Mouse (Mus musculus): ENCODE results near the gene Trpm3.

Gene Trpm3

DNA sequence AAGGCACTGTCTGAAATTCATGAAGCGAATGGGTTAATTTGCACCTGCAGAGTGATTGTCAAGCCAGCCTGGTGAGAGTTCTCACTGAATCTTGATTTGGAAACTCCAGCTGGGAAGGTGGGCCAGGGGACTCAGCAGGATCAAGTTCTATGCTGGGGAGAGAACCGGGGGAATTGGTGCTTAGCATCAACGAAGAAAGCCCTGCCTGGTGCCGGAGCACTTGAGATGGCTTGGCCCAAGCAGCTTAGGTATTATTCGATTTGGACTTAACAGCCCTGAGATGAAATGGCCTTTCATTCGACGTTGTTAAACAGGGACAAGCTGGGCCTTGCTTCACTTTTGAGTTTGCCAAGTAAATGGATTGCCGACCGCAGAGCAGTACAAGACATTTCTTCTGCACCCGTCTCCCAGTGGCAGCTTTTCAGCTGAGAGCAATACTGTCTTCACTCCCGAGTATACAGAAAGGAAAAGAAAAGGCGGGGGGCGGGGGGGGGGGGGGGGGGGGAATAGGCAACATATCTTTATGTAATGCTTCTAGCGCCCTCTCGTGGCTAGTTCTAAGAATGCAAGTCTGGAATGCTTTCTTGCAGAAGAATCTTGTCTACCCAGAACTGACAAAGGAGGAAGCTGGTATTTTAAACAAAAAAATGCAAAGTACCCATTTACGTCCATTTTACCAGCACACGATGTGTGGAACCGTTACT, 165.3 kb downstream of the Trpm3 start:
- DNase-seq (ENCODE audit: low read depth, low spot score), result peak; percentile 78

DNA sequence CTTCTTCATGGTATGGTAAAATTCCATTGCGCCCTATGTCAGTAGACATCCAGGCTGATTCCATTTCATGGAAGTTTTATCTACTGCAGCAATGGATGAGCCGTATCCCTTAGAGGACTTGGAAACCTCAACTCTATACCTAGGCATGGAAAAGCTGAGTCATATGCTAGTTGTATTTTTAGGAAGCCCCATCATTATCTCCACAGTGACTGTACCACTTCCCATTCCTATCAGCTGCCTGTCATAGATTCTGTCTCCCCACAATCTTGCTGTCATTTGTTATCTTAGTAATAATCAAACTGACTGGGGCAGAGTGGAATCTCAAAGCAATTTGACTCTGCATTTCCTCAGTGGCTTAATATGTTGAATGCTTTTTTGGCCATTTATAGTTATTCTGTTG, 169.2 kb downstream of the Trpm3 start:
- DNase-seq (ENCODE audit: low read depth, low spot score), result no peak

DNA sequence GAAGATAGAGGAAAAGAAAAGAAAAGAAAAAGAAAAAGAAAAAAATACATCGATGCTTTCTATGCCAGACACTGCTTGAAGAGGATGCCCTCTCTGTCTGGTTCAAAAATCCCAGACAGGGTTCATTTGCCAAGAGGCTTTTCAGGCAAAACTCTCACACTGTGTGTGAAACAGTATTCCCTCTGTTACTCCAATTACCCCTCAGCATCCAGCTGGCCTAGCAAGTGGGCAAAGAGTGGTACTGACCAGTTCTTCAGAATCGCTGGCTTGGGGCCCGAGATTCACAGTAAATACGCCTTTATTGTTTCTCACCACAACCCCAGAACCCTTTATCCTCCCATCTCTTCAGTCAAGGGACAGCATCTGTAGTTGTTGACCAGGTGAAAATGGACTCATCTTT, 178.5 kb downstream of the Trpm3 start:
- DNase-seq (ENCODE audit: low read depth, low spot score), result no peak

DNA sequence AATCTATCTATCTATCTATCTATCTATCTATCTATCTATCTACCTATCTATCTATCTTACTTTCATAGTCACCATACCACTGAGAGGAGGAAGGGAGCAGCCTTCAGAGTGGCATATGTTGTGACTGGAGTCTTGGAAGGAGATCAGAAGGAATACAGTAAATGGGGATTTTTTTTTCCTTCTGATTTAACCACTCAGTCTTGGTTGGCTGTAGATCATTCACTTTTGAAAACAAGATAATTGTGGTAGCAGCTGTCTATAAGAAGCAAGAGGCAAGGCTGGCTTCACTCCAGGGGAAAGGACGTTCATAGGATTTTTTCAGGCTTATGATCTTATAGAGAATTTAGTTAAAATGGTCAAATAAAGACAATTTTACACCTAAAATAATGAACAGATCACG, 188.0 kb downstream of the Trpm3 start:
- DNase-seq (ENCODE audit: low read depth, low spot score), result no peak

DNA sequence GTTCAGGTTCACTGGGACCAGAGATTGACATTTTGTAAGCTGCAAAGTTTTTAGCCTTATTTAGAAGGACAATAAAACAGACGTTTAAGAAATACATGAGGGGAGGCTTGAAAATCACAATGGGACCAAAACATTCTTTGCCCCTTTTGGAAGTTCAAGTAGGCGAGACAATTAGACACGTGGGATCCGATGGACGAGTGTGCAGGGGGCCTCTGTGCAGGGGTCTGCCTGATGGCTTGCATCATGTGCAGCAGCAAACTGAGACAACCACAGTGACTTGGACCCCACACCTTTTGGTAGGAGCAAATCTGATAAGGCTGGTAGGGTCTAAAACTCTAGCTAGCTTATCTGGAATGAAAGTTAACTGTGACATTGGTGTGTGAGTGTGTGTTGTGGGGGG, 188.4 kb downstream of the Trpm3 start:
- no peak for DNase-seq (ENCODE audit: low read depth, low spot score)

DNA sequence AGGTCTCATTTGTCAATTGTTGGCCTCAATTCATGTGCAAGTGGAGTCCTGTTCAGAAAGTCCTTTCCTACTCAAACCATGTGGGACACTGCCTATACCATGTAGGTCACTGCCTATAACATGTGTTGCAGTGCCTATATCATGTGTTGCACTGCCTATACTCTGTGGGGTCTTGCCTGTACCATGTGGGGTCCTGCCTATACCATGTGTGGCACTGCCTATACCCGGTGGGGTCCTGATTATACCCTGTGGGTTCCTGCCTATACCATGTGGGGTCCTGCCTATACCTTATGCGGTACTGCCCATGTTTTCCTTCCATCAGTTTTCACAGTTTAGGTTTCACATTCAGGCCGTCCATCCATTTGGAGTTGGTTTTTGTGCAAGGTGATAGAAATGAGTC, 197.4 kb downstream of the Trpm3 start:
- no peak for DNase-seq (ENCODE audit: low read depth, low spot score)

DNA sequence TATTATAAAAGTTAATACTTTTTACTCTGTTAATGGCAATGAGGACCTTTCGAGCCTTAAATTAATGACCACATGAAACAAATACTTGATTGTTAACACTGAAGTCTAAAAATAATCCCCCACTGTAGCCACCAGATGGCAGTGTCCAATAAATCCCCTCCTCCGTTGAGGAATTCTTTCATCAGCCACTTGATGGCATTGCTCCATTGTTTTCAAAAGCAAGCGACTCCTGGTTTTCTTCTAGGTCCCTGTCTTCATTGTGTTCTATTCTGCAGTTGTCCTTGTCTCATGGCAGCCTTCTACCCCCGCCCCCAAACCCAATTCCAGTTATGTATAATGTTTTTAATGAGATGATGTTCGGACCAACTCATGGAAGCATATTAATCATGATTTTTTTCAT, 198.6 kb downstream of the Trpm3 start:
- peak; percentile 71 for DNase-seq (ENCODE audit: low read depth, low spot score)

DNA sequence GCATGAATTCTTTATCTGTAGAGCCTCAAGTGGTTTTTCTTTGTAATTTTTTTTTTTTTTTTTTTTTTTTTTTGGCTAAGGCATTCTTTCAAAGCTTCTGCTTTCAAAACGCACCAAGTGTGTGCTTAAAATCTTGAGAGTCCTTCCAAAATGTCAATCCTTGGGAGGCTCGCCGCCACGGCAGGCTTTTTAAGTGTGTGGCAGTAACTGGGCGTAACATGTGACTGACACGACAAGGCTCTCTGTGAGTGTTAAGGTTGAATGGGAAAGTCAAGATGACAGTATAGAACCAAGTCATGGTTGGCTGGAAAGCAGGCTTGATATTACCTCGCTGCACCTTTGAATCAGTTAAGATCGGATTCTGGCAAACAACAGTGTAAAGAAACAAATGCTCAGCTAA, 200.1 kb downstream of the Trpm3 start:
- DNase-seq (ENCODE audit: low read depth, low spot score), result no peak

DNA sequence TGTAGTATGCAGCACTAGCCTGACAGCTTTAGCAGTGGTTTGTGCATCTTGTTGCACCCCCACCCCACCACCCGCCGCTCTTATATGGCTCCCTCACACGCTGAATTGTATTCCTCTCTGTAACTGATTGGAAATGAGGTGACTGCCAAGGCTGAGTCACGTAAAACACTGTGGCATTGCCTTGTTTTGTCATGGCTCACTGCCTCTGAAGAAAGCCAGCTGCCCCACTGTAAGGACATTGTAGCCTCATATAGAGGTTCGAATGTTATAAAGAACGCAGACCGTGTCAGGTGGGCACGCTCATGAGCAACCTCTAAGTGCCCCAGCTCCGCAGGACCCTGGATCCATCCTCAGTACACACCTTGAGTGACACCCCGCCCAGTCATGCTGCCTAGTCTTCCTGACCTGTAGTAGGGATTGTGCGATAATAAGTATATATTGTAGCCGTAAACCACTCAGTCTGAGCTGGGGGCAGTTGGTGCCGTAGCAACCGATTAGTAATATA, 215.2 kb downstream of the Trpm3 start:
- DNase-seq (ENCODE audit: low read depth, low spot score), result no peak

DNA sequence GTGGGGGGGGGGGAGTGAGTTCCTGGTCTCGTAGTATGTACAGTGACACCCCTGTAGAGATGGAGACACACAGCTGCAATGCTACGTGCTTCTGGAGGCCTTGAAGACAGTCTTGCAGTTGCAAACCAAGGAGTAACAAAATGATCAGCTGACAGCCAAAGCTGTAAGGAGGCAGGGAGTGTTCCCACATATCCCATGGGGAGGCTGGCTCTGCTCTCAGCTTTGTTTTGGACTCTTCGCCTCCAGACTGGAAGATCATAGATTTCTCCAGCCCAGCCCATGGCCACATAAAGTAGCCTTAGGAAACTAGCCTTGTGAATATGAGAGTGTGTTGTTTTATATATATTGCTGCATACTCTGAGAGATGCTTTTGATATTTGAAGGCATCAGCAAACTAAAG, 248.0 kb downstream of the Trpm3 start:
- DNase-seq (ENCODE audit: low read depth, low spot score), result no peak

DNA sequence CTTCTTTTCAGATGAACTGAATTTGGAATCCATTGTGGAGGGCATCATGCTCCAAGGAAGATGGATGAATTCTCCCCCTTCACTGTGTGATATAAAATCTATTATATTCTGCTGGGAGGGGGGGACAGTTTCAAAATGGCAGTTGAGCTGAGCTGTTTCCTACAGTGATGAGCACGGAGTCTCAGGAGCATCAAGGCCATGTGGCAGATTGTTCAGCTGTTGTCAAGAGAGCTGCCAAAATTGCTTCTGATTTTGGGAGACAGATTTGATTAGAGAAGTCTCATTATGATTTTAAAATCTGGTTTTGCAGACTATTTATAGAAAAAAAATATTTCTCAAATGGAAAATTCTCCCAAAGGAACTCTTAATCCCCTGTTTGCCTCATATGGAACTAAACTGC, 255.9 kb downstream of the Trpm3 start:
- no peak for DNase-seq (ENCODE audit: low read depth, low spot score)

DNA sequence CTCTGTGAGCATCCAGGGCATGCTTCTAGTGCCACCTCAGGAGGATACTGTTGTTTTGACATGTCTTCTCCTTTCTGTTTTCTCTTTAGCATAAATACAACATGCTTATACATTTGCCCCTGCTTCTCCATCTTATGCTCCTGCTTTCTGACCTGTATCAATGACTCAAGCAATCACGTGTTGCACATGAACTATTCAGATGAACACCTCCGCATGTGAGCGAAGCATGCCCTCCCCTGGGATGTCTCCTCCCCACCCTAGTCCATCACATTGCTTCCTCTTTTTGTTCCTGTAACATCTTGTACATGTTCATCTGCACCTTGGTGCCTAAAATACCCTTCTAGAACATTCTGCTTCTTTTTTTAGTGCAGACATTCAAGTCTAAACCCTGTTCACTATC, 265.2 kb downstream of the Trpm3 start:
- DNase-seq (ENCODE audit: low read depth, low spot score), result no peak

DNA sequence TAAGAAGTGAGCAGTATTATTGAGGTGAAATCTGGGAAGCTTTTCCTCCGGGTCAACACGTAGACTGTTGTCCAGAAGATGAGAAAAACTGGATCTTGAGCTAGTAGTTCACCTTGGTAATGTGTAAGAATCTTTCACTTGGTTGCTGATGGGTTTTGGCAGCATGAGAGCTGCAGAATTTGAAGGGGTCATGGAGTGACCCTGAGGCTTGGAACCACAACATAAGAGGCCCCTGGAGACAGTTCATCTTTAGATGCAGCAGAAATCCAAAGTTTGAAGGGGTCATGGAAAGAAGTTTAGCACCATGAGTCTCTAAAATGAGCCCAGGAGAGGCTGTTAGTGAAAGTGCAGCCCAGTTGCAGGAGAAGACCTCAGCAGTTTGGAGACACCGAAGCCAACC, 279.4 kb downstream of the Trpm3 start:
- no peak for DNase-seq (ENCODE audit: low read depth, low spot score)

DNA sequence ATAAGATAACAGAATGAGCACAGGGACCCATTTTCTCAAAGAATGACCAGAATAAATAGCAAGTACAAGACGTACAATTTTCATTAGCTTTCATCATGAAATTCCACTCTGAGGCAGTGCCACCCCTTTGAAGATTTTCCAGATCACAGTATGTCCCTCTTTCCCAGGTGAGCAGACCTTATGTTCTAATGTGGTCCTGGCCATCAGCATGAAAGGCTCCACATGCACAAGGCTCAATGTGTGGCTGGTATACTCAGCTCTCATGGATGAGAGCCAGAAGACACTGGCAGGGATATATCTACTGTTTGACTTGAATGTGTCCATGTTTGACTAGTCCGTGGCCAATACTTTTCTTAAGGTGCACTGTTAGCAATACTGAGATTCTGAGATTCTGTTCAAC, 298.4 kb downstream of the Trpm3 start:
- no peak for DNase-seq (ENCODE audit: low read depth, low spot score)

DNA sequence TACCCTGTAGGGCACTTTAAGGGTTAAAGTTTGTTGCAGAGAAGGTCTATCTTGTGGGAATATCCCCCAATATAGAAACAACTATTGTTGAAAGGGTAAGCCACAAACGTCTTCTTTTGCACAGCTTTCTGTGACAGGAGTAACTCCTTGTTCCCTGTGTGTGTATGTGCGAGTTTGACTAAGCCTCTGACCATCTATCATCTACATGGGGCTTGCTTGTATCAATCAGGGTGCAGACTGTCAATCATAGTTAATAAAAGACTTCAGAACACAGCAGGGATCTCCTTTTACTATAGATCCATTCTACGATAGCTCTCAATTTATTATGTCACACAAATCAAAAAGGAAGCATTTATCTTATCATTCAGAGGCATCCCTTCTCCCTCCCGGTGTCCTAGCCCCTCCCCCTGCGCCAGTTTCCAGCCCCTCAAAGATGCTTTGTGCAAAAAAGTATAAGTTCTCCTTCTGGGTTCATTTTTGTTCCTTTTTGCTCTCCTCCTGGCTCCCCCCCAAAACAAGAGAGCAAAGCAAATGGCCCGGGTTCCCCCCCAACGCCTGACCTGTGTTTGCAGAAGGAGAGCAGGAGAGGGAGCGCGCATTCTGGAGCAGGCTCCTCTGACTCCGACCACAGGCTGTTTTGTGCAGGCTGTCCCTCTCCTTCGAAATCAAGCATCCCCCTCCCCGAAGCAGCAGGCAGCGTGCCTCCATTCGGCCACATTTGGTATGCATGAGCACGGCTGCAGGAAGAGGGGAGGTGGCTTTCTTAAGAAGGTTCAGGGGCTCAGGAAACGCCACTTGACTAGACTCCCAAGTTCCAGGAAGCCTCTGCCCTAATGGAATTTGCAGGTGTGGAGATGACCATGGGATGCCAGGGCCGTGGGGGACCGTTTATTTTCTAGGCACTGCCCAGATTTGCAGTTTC, 308.8 kb downstream of the Trpm3 start:
- DNase-seq (ENCODE audit: low read depth, low spot score), result peak; percentile 5

DNA sequence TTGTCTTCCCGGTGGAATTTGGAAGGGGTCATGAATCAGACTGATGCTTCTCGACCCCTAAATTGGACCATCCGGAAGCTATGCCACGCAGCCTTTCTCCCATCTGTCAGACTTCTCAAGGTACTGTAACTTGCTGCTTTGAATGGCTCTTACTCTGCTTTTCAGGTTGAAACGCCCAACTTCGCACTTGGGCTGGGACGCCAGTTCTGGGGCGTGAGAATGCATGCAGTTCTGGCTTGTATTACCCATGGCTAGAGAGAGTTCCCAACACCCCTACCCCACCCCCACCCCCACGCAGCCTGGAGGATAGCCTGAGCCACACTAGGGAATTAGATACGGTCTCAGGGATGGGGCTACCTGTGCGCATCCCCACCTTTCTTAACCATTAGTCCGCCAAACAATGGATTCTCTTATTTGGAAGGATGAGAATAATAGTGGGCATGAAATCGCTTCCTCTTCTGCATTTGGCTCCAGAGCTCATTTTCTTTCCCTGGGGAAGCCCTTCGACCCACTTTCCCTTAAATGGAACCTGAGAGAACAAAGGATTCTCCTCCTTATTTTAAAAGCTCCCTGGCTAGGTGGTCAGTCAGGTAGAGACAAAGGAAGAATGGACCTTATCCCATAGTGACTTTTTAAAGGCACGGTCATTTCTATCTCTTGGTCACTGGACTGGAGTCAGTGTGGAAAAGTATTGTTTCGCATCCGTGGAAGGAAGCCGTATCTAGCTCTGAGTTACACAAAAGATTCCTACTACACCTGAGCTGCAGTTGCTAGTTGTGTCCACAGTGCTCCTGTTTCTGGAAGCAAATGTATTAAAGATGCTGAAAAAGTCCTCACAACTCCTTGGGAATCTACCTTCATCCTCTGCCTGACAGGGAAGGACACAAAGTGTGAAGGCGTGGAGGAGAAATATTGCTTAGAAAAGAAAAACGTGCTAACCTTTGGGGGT, 309.8 kb downstream of the Trpm3 start:
- DNase-seq (ENCODE audit: low read depth, low spot score), result no peak

DNA sequence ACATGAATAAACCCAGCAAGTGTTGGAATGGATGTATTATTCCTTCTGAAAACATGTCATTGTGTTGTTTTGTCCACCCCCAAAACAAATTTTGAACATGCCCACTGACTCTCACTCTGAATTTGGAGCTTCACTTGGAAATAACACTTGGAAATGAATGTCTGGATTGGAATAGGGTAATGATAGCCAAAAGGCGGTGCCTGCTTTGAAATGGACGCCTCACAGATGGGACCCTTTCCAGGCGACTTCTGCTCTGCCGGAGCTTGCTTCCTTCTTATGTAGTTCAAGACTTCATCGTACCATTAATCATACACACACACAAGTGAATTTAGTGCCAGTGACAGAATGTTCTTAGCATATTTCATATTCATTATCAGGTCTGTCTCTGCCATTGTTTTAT, 312.4 kb downstream of the Trpm3 start:
- DNase-seq (ENCODE audit: low read depth, low spot score), result no peak

DNA sequence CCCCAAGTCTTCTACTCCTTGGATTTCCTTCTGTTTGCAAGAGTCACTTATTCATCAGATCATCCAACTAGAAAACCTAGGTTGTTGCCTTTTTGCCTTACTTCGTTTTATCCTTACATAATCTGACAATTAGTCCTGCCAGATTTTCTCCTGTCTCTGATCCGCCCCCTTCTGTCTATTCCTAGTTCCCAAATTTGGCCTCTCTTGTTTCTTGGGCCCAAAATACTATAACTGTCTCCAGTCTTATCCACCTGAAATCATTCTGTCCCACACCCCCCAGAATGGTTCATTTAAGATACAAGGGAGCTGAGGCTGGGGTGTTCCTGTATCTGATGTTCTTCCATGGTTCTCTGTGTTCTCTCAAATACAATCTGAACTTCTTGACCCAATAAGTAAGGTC, 318.1 kb downstream of the Trpm3 start:
- DNase-seq (ENCODE audit: low read depth, low spot score), result no peak

DNA sequence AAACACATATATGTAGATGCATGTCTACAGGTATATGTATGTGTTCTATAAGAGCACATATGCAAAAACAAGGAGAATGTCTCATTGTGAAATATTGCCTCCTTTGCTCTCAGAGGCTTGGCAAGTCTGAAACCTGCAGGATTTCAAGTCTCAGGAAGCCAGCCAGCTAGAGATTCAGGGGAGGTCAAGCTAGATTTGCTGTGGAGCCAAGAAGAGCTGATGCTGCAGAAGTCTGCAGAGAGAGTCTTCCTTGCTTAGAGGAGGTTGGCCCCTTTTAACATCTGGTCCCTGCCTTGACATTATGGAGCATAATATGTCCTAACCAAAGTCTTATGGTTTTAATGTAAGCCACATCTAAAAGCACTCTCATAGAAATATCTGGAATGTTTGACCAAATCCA, 323.2 kb downstream of the Trpm3 start:
- no peak for DNase-seq (ENCODE audit: low read depth, low spot score)

DNA sequence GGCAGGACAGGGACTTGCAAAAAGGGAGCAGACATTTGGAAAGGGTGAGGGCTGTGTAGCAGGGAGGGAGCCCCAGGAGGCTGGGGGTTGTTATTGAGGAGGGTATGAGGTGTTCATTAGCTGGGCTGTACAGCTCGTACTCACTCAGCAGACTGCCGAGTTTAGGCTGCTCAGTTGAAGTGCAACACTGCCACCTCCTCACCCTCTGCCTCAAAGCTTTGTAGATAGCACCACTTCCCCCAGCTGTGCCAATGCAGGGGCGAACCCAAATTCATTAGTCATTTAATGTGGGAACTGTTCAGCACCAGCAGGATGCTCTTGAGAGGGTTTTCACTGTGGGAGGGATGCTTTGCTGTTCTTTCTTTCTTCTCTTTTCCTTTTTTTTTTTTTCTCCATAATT, 324.7 kb downstream of the Trpm3 start:
- no peak for DNase-seq (ENCODE audit: low read depth, low spot score)

DNA sequence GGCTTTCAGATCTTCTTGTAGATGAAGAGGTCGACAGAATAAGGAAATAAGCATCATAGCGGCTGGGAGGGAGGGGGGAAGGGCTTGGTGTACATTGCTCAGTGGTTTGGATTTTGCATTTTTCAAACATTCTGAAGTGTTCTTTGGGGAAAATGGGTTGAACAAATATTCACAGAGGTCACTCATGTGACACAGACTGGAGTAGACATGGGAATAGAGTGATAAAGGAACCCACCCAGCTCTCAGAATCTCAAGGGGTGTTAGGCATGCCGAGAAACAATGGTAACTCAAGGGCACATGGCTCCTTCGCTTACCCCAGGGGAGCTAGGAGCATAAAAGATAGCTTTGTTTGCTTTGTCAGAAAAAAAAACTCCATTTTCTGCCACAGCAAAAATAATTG, 330.8 kb downstream of the Trpm3 start:
- DNase-seq (ENCODE audit: low read depth, low spot score), result no peak
